ENCODE assay signal across 11 mouse cellular contexts in the genomic region with DNA sequence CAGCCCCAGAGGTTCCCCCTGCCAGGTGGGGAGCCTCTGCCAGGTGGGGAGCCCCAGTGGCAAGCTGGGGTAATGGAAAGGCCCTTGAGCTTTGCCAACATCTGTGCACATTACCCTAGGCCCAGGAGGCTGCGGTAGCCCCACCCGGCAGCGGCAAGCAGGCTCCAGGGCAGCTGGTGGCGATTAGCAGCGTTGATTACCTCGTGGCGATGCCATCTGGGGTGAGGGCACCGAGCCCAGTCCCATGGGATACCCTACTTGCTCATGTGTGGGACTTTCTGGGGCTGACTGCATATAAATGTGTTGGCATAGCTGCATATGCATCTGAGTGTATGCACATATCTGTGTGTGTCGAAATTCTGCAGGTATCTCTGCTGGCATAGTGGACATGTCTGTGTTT. TPM values are rescaled to one million over a fixed set of nuclear protein-coding genes. Genes with fewer than 3 reads are reported as not detected.
DNase-seq lines count a peak whose midpoint lies in the region; ATAC-seq and TF ChIP-seq lines count a peak whose summit lies in the region.
"Had no signal": no experiment of that assay in that cellular context is flagged by ENCODE, and none has a peak within 500 bp of the region (broad histone marks: within the 10 kb centered on the region; RNA-seq: fewer than 3 reads in every experiment).

No protein-coding gene starts in this region.

- H3K4me3 ChIP-seq in gastrocnemius, adult 2 months = no peak overlapping the region
- H3K4me3 ChIP-seq in limb, embryonic 11.5 days (ENCODE audit: low read depth, low read length) = no peak overlapping the region
- no peak overlapping the region for H3K4me3 ChIP-seq in lung, postnatal 0 days (ENCODE audit: low read depth, low read length)
- H3K4me3 ChIP-seq: midbrain, embryonic 10.5 days had no signal

- no peak for ATAC-seq in limb, embryonic 11.5 days (ENCODE audit: insufficient number of reproducible peaks, low FRiP score, low TSS enrichment, low read depth)
- no peak for ATAC-seq in lung, postnatal 0 days

- 51% methylated on average over 9 of the region's 9 CpGs for WGBS in limb, embryonic 11.5 days
- 83% methylated on average over 9 of the region's 9 CpGs for WGBS in lung, postnatal 0 days

- H3K36me3 ChIP-seq in limb, embryonic 11.5 days (ENCODE audit: control insufficient read depth, insufficient read depth, low read length) = no peaks in the 10 kb centered on the region
- no peaks in the 10 kb centered on the region for H3K36me3 ChIP-seq in lung, postnatal 0 days (ENCODE audit: insufficient read depth, low read length)
- H3K36me3 ChIP-seq: midbrain, embryonic 10.5 days had no signal

- H3K27ac ChIP-seq in gastrocnemius, adult 2 months = no peak overlapping the region
- H3K27ac ChIP-seq in limb, embryonic 11.5 days (replicated peaks; ENCODE audit: low read depth, low read length) = no peak overlapping the region
- H3K27ac ChIP-seq in lung, postnatal 0 days (ENCODE audit: low read length) = no peak overlapping the region
- H3K27ac ChIP-seq: midbrain, embryonic 10.5 days had no signal

- intact Hi-C loops in gastrocnemius, adult 2 months (cut with DNase I) = no loop called here

- peak; percentile 37 for DNase-seq in gastrocnemius, adult 2 months
- DNase-seq in gastrocnemius, adult 18-20 months (ENCODE audit: low spot score) = no peak
- peak; percentile 19 for DNase-seq in thymus, postnatal 10 days (ENCODE audit: low spot score in 2 of 2)
- DNase-seq in thymus, adult 18-20 months = no peak
- DNase-seq in limb, embryonic 11.5 days (ENCODE audit: low spot score) = peak; percentile 46
- DNase-seq in kidney, postnatal 25 days = no peak
- no peak for DNase-seq in lung, postnatal 0 days (ENCODE audit: low spot score)
- no peak for DNase-seq in left cerebral cortex, adult 9 months (ENCODE audit: low spot score in 2 of 2)
- DNase-seq: kidney, postnatal 36 days; lung, embryonic 14.5 days had no signal

- TF ChIP-seq CTCF in gastrocnemius, adult 2 months (IDR thresholded peaks at IDR 0.05) = no peak
- no peak for TF ChIP-seq CTCF in lung, postnatal 0 days (IDR thresholded peaks at IDR 0.05)

- peaks cover 45% of the 10 kb centered on the region for H3K4me1 ChIP-seq in limb, embryonic 11.5 days (ENCODE audit: control insufficient read depth, insufficient read depth, low read length)
- peaks cover 6% of the 10 kb centered on the region; the same call in 1 of the 2 replicates for H3K4me1 ChIP-seq in lung, postnatal 0 days (ENCODE audit: insufficient read depth, low read depth, low read length)

- no peak overlapping the region for H3K9ac ChIP-seq in limb, embryonic 11.5 days (ENCODE audit: low read length)
- H3K9ac ChIP-seq in lung, postnatal 0 days (replicated peaks; ENCODE audit: low read depth) = no peak overlapping the region
- H3K9ac ChIP-seq: lung, embryonic 14.5 days had no signal

- no peak for TF ChIP-seq EP300 in lung, postnatal 0 days (IDR thresholded peaks at IDR 0.05)

- H3K9me3 ChIP-seq in limb, embryonic 11.5 days (ENCODE audit: control insufficient read depth, low read length) = no peaks in the 10 kb centered on the region
- no peaks in the 10 kb centered on the region for H3K9me3 ChIP-seq in lung, postnatal 0 days (ENCODE audit: low read length)
- H3K9me3 ChIP-seq: midbrain, embryonic 10.5 days had no signal

- H3K27me3 ChIP-seq in limb, embryonic 11.5 days (ENCODE audit: control insufficient read depth, insufficient read depth, low read length) = no peaks in the 10 kb centered on the region
- no peaks in the 10 kb centered on the region for H3K27me3 ChIP-seq in lung, postnatal 0 days (replicated peaks; ENCODE audit: insufficient read depth, low read length)

- no peak overlapping the region for H3K4me2 ChIP-seq in limb, embryonic 11.5 days (ENCODE audit: low read depth, severe bottlenecking)
- H3K4me2 ChIP-seq in lung, postnatal 0 days (replicated peaks; ENCODE audit: low read depth, low read length) = no peak overlapping the region
- H3K4me2 ChIP-seq: lung, embryonic 14.5 days had no signal

RNA-seq across cellular contexts. Expression of gene Col16a1, which starts 3.4 kb away (rescaled TPM):
- 1 to 10 TPM; 3.5 to 7.9 TPM for total RNA-seq in gastrocnemius, adult 2 months (2021)
- 1 to 10 TPM; 2.5 to 2.9 TPM for total RNA-seq in gastrocnemius, adult 18-20 months (2021)
- 8.1 and 8.2 TPM in 2 replicates for polyA plus RNA-seq in limb, embryonic 11.5 days (2014; fragmentation: Nextera tagmentation; extraction: Ambion mirVana)
- 26.2 and 30.1 TPM in 2 replicates for polyA plus RNA-seq in lung, postnatal 0 days (2015; fragmentation: Nextera tagmentation; extraction: Ambion mirVana)

RNA-seq across cellular contexts. Expression of gene Pef1, which starts 58.1 kb away (rescaled TPM):
- total RNA-seq in gastrocnemius, adult 2 months (2021) = 10 to 100 TPM; 37.3 to 37.5 TPM
- 10 to 100 TPM; 33.7 to 38.6 TPM for total RNA-seq in gastrocnemius, adult 18-20 months (2021)
- 69.0 and 76.5 TPM in 2 replicates for polyA plus RNA-seq in limb, embryonic 11.5 days (2014; fragmentation: Nextera tagmentation; extraction: Ambion mirVana)
- polyA plus RNA-seq in lung, postnatal 0 days (2015; fragmentation: Nextera tagmentation; extraction: Ambion mirVana) = 82.0 and 84.6 TPM in 2 replicates

RNA-seq across cellular contexts. Expression of gene Adgrb2, which starts 59.5 kb away (rescaled TPM):
- under 1 TPM; 0.48 to 0.59 TPM for total RNA-seq in gastrocnemius, adult 2 months (2021)
- 1 to 10 TPM in 1 of 2 experiments, under 1 TPM in 1; 0.21 to 2.5 TPM for total RNA-seq in gastrocnemius, adult 18-20 months (2021)
- 1.2 and 1.5 TPM in 2 replicates for polyA plus RNA-seq in limb, embryonic 11.5 days (2014; fragmentation: Nextera tagmentation; extraction: Ambion mirVana)
- 0.21 and 0.33 TPM in 2 replicates for polyA plus RNA-seq in lung, postnatal 0 days (2015; fragmentation: Nextera tagmentation; extraction: Ambion mirVana)

Comparison
In these comparisons a context has a peak if more than half of its experiments do, and no peak if none do; other contexts are left out.
1. DNase-seq: peak in gastrocnemius, adult 2 months (single experiment), thymus, postnatal 10 days (2 of 2) and limb, embryonic 11.5 days (single experiment); none in gastrocnemius, adult 18-20 months (single experiment), thymus, adult 18-20 months (0 of 2), kidney, postnatal 25 days (0 of 2), lung, postnatal 0 days (single experiment) and left cerebral cortex, adult 9 months (0 of 2).